Mouse (Mus musculus) mouse trophoblast stem cell (cell line): Measurements from ENCODE around the gene Vti1b.
"Not testable (repeated sequence)": the region's sequence is repeated elsewhere in the genome, so short reads cannot be mapped to it uniquely, and the experiment has no call there.

Experiments
- in situ Hi-C, 2 experiments: fragments of 300-500 bp; cut with MseI, MboI; formaldehyde crosslinking; loops; 2 replicates in 1 of 2; 3 replicates in 1 of 2; pipeline ENCODE4 v1.15.1; 2025

Gene Vti1b

DNA sequence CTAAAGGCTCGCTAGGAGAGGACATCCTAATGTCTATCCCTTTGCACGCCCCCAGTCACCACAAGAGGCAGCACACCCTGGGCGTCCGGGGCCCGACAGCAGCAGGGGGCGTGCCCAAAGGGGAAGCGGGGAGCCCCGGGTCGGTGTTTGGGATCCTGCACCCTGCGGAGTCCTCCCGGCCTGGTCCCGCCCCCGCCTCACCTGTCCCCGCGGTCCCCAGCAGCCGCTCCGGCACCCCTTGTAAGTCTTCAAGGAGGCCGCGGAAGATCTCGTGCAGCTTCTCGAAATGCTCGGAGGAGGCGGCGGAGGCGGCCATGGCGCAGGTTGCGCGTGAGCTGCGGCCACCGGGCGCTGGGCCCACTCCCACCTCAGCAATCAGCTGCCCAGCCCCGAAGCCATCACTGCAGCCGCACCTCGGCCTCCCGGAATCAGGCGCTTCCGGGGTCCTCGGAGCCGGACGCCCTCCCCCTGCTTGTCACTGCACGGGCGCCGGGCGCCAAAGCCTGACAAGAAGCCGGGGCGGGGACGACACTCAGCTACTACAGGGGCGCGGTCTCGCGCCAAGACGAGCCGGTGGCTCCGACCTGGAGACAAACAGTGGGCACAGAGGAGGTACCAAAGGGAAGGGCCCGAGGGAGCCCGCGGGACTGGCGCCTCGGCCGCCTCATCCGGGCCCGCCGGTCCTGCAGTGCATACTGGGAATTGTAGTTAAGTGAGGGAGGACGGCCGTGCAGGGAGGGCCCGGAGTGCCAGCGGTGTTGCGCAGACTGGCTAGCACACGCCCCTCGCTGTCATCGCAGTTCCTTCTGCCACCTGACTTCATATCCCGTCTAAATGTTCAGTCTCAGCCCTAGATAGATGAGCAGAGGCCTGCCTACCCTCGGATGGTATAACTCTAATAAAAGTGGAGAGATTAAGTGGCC lies at the start of gene Vti1b:
Vti1b (minus strand) TSS at position 649 of the 923 bp plus-strand sequence.
- in situ Hi-C loops = no loop called here

DNA sequence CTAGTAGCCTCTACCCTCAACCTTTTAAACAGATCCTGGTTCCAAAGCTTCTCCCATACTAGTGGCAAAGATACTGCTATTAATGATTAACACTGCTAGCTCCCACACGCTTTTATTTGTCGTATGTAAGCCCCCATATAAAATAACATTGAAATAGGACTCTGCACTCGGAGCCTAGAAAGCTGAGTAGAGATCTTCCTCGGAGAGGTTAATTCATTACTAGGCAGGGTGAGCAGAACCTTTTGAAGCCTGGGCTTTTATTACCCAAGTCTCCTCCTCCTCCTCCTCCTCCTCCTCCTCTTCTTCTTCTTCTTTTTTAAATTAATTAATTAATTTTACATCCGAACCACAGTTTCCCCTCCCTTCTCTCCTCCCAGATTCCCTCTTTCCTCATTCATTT lies 45.0 kb upstream of the Vti1b start:
- in situ Hi-C loops = no loop called here

DNA sequence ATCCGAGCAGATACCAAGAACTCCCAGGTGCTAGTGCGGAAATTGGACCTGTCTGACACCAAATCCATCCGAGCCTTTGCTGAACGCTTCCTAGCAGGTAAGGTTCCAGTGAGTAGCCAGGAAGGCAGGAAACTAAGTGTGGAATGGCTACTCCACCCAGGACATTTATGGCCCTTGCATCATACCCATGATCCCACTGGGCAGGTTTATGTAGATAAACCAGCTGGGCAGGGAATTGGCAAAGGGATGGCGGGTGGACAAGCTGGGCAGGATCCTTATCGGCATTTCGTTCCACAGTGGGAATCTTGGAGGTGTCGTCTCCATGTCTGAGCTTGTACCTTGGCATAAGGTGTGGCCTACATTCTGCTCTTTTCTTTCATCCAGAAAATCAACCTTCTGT lies 39.0 kb upstream of the Vti1b start:
- in situ Hi-C loops = no loop called here

DNA sequence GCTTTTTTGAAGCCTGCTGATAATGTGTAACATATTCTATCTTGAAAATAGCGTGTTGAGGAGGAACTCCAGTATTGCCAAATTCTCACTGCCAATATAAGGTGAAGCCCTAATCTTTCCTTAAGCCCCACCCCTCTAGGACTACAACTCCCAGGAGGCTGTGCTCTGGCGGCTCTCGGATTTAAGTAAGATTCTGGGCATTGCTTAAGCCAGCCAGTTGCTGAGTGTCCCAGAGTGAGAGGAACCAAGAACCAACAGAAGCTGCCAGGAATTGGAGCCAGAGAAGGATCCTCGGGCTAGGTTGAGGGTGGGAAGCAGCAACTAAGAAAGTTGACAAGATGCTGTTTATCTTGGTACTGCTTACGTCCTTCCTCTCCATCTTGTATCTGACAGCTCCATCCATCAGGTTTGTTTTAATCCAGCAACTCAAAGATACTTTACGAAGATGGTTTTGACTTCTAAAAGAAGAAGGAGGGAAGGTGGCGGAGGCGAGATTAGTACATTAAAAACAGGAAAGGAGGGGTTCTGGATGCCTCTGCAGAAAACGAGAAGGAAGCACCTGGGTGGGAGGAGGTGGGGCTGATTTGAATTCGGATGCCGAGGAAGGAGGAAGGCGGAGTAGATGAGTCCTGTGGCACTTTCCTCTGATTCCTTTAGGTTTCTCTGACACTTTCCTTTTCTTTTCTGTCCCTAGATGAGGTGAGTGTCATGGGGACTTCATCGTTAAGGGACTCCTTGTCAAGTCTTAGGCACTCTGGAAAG lies 36.4 kb upstream of the Vti1b start, which contains the start of gene Rdh12:
Rdh12 (plus strand) TSS at position 212 of the 762 bp plus-strand sequence.
- in situ Hi-C loops = no loop called here

DNA sequence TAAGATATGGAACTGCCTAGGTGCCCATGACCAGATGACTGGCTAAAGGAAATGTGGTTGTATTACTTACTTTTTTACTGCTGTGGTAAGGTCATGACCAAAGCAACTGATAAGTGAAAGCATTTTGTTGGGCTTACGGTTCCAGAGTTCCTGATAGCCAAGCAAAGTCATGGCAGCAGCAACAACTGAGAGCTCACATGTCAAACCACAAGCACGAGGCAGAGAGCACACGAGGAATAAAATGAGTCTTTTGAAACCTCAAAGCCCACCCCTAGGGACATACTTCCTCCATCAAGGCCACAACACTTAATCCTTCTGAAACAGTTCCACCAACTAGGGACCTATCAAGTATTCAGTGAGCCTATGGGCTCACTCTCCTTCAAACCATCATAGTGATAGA lies 29.4 kb upstream of the Vti1b start:
- in situ Hi-C loops = no loop called here

DNA sequence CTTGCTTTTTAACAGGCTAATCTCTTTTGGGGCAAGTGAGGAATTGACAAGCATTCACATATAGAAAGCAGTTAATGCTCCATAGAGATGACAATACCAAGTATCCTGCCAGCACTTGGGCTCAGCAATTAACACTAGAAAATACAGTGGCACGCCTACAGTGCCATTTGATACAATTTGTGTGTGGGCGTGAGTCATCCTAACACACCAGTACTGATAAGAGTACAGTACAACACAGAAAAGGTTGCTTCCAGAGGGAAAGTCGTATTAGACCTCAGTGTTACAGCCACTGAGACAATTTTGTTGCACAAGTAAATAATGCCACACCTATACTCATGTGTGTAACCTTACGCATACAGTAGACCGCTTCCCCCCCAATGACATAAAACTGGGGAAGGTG lies 24.6 kb upstream of the Vti1b start:
- in situ Hi-C loops = no loop called here

DNA sequence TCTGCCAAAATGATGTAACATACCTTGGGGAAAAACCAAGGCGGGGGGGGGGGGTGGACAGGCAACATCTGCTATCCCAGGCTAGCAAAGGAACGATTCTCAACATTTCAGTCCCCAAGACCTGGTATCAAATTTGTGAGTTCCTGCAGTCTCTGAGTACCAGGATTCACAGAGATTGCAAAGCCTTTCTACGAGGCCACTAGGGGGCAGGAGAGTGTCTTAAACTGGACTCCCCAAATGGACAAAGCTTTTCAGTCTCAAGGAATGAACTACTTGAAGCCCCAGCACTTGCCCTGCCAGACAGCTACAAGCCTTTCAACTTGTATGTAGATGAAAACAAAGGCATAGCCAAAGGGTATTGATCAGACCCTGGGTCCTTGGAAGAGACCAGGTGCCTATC lies 21.0 kb upstream of the Vti1b start:
- in situ Hi-C loops = no loop called here

DNA sequence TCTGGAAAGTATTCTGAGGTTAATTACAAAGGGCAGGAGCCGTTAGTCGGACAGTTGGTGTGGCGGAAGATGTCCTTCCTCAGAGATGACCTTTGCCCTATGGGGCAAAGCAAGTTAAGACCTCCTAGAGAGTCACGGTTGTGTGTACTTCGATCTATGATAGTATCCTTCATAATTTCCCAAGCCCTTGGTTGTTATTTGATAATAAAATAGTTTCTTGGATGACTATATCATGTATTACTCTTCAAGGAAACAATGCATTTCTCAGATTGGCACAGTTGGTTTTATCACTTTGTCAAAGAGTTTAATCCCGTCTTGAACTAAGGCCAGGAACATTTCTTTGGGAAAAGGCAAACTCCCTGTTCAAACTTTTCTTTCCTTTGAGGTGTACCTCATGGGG lies 19.7 kb upstream of the Vti1b start, which contains the start of gene Rdh11:
Rdh11 (minus strand) TSS at position 101 of the 400 bp plus-strand sequence.
- in situ Hi-C loops = no loop called here

DNA sequence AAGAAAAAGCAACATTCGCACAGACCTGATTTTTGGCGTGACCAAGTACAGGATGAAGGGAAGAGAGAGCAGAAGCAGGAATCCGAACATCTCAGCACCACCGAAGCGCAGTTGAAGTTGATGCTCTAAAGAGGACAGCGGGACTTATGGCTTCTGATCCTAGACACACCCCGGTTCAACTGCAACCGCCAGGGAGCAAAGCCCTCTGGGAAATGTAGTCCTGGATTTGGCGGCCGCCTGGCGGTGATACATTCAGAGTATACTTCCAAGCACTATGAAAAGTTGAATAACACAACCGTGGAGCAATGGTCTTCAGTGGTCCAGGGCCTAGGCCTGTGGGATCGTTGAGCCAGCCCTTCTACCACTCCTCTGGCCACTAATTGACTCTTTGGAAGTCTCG lies 19.2 kb upstream of the Vti1b start:
- in situ Hi-C loops = no loop called here

DNA sequence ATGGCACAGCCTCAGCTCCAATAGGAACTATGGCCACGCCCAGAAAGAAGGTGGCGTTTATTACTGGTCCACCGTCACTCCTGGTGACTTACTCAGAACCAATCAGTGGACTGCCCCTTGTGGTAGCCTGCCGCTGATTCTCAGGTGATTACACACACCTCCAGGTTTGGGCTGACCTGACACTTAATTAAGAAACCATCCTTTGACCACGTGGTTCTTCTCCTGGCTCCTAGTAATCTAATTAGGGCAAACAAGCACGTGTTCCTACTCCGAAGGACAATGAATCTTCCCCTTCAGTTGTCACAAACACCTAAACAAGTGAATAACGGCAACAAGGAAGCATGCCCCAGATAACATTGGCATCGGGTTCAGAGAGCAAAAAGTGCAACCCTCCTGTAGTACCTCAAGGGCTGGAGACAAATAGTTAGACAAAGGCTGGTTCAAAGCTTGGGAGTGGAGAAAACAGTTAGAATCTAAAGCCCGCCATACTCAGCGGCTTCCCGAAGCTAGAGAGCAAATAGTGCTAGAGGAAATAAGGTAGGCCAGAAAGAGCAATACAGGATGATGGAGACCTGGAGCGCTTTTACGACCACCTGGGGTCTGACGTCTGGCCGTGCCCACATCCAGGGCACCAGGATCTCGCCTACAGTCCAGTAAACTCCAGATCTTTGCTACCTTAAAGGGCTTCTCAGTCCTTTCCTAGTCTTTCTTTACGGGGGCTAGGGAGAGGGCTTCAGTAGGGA lies 18.6 kb upstream of the Vti1b start:
- in situ Hi-C loops = no loop called here

DNA sequence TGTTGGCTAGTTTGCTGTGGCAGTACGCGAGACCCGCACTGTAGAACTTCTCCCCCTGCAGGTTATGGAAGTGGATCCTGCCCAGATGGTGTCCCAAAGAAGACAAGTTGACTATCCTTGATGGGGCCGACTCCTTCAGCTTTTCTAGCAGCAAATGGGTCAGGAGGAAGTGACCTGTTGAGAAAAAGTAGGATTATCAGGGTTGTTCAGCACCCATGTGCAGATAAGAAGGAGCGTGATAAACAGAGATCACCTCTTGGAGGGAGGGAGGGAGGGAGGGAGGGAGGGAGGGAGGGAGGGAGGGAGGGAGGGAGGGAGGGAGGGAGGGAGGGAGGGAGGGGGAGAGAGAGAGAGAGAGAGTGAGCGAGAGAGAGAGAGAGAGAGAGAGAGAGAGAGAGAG lies 12.7 kb upstream of the Vti1b start:
- in situ Hi-C loops = not testable (repeated sequence)

DNA sequence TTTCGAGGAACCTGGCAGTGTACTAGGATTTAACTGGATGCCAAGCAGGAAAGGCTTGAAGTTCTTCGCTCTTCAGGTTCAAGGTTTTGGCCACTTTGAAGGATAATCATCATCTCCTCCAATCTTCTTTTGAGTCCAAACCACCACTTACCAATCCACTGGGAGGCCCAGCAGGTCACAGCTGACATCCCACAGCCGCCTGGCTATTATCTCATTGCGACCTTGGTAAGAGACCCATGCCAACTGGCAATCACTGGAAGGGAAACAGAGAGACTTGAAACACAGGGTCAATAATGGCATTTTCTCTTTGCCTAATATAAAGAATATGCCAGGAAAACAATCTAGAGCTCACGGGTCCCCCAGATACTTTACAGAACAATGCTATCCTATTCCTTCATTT lies 3.5 kb upstream of the Vti1b start:
- in situ Hi-C loops = no loop called here

DNA sequence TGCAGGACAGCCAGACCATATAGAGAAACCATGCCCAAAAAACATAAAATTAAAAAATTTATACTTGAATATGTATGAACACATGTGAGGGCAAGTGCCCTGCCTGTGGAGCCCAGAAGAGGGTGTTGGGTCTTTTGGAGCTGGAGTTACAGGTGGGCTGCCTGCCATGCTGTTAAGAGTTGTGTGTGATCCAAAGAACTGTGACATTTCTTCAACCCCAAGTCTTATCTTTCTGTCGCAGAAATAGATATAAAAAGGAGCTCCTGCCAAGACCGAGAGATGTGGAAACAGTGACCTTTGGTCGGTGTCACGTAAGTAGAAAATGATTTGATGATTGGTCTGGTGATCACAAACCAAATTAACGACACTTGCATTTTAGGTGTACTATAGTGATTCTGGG lies 1.3 kb upstream of the Vti1b start:
- in situ Hi-C loops = no loop called here

DNA sequence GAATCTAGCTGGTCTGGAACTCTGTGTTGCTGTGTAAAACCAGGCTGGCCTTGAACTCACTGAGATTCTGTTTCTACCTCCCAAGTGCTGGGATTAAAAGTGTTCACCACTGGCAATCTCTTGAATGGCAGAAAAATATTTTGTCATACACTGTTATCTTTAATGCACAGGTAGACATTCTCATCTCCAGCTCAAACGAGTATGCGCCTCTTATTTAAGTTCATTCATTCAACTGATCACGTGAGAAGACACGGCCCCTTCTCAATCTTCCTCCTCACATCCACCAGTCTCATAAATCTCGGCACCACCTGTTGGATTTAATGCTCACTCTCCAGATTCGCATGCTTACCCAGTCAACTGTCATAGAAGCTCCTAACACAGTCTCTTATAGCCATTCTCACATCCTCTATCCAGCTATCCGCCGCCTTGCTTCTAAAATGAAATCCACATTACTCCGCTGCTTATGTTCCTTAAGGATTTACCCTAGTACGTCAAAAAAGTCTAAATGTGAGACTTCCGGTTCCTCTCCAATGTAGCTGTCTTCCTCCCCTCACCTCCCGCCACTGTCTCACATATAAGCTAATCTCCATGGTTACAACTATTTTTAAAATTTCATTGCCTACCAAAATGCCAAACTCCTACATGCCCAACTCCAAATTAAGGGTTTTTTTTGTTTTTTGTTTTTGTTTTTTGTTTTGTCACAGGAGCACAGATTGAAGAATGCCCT lies 1.0 kb downstream of the Vti1b start:
- in situ Hi-C loops = no loop called here

DNA sequence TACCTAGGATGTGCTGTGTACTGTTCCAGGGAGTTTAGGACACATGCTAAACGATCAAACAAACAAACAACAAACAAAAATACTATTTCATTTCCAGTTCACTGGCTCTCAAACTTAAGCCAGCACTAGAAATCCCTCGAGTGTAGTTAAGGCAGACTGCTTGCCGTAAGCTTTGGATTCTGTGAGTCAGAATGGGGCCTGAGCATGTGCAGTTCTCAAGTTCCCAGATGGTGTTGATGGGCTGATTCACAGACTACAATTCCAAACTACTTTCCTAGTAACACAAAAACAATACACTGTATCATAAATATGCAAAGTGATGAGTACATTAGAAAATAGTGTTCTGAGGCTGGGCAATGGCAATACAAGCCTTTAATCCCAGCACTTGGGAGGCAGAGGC lies 2.0 kb downstream of the Vti1b start:
- in situ Hi-C loops = no loop called here

DNA sequence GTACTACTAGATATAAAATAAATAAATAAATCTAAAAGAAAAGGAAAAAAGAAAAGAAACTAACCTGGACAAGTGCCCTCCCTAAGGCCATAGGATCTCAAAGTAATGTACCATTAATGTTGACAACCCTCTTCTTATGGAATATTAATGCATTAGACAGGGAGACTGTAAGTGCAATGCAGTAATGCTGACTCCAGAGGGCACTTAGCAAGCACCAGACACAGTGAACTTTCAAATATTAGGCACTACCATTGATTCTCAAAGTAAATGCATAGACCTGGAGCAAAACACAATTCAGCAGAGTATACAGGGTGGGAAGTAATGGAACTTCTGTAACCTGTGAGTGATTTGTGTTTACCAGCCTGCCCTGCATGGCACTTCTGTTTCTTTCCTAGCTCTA lies 3.3 kb downstream of the Vti1b start:
- in situ Hi-C loops = no loop called here

DNA sequence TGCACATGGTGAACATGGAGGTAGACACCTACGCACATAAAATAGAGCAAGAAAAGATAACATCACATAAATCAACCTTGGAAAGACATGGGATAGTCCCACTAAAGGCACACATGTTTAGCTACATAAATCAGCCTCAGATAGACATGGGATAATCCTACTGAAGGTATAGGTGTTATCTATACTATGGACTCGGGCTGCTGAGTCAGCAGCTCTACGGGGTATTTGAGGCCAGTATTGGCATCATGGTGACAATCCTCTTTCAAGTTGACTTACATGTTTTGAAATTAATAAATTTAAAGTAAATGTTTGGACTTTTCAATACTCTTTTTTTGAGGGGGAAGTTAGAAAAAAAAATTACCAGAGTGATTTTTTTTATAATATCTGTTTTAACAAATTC lies 9.6 kb downstream of the Vti1b start:
- in situ Hi-C loops = no loop called here

DNA sequence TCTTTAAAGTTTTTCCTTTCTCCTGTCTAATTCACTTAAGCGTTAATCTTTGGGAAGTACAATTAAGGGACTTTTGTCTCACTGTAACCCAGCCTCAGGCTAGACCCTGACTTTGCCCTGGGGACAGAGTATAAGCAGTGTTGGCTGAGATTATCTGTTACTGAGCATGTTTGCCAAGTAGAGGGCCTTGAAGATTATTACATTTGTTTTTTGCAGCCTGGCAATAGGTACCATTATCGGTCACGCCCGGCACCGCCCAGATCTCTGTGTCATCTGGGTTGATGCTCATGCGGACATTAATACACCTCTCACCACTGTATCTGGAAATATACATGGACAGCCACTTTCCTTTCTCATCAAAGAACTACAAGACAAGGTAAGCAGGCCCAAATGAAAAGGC lies 22.8 kb downstream of the Vti1b start:
- in situ Hi-C loops = no loop called here

DNA sequence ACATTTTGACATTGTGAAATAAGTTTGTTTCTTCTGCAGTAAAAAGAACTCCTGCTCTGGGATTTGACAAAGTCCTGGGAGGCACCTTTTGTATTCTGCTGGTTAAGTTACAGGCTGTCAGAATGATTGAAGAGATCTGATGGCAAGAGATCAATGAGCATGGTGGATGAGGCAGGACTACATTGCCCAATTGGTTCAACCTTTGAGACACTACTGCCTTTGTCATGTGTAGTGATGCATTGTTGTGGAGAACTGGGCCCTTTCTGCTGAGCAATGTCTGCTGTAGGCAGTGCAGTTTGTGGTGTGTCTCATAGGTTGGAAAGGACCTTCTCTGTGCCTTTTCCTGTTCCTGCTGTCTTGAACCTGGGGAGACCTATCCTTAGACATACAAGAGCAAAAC lies 31.1 kb downstream of the Vti1b start:
- in situ Hi-C loops = no loop called here

DNA sequence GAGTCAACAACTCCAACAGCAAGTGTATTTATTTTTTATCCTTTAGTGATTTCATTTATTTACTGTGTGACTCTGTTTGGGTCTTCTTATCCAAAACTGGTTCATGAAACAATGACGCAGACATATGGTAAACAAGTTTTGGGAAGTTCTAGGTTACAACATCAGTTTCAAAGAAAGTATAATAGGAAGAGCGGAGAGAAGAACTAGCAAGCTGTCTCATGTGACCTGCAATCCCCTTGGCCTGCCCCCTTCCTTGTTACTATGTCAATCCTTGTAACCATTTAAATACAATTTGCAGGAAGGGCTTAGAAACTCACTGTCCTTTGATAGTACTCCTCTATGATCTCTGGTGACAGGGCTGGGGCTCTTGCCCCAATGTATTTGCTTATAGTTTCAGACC lies 31.7 kb downstream of the Vti1b start:
- in situ Hi-C loops = no loop called here

DNA sequence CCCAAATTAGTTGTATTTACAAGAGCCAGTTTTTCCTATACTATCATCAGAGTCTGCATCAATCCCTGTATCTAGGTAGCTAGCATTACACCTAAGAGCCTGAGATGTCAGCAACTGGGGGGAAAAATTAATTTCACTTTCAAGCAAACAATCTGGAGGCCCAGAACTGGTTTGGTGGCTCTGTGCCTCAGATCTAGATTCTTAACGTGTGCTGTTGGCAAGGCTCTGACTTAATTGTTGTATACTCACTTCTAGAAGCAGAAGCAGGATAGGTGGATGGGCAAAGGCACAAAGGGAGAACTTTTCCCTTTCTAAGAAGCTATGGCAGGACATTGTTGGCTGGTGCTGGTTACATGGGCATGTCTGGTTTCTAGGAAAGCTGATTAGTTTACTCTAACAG lies 33.0 kb downstream of the Vti1b start:
- in situ Hi-C loops = no loop called here
